Comparison of ENCODE assay signal across 8 mouse cellular contexts in genomic region chr14:54939434-54940175, GRCm38 (mm10). TPM values are rescaled to one million over a fixed set of nuclear protein-coding genes. Genes with fewer than 3 reads are reported as not detected.
DNase-seq lines count a peak whose midpoint lies in the region; ATAC-seq and TF ChIP-seq lines count a peak whose summit lies in the region.

No protein-coding gene starts in this region.

- no peaks in the 10 kb centered on the region for H3K27me3 ChIP-seq in neural tube, embryonic 15.5 days (replicated peaks)
- no peaks in the 10 kb centered on the region for H3K27me3 ChIP-seq in forebrain, embryonic 14.5 days (replicated peaks; ENCODE audit: control insufficient read depth, insufficient read depth, low read length)
- no peaks in the 10 kb centered on the region for H3K27me3 ChIP-seq in intestine, embryonic 15.5 days (replicated peaks)
- H3K27me3 ChIP-seq in limb, embryonic 10.5 days (ENCODE audit: low read depth, poor library complexity, severe bottlenecking), result 0 out of 2 replicates have a peak, but pooled peaks cover 4% of the 10 kb centered on the region

- H3K4me1 ChIP-seq in neural tube, embryonic 15.5 days, result peaks cover 10% of the 10 kb centered on the region
- no peaks in the 10 kb centered on the region for H3K4me1 ChIP-seq in bone marrow macrophage, adult 2 months (ENCODE audit: control insufficient read depth, insufficient read depth, low read length)
- H3K4me1 ChIP-seq in forebrain, embryonic 14.5 days (ENCODE audit: control insufficient read depth, insufficient read depth, low read length), result no peaks in the 10 kb centered on the region
- 0 out of 2 replicates have a peak, but pooled peaks cover 3% of the 10 kb centered on the region for H3K4me1 ChIP-seq in intestine, embryonic 15.5 days (replicated peaks)
- peaks cover 16% of the 10 kb centered on the region for H3K4me1 ChIP-seq in limb, embryonic 10.5 days

- H3K27ac ChIP-seq in neural tube, embryonic 15.5 days (replicated peaks), result no peak overlapping the region
- no peak overlapping the region for H3K27ac ChIP-seq in bone marrow macrophage, adult 2 months (ENCODE audit: insufficient read depth, low read depth, low read length)
- no peak overlapping the region for H3K27ac ChIP-seq in forebrain, embryonic 14.5 days (ENCODE audit: low read depth, low read length)
- no peak overlapping the region for H3K27ac ChIP-seq in intestine, embryonic 15.5 days
- no peak overlapping the region; the same call in 1 of the 2 replicates for H3K27ac ChIP-seq in limb, embryonic 10.5 days

- 59% methylated on average over 12 of the region's 12 CpGs for WGBS in neural tube, embryonic 15.5 days
- 51% methylated on average over 12 of the region's 12 CpGs for WGBS in forebrain, embryonic 14.5 days
- 48% methylated on average over 12 of the region's 12 CpGs for WGBS in intestine, embryonic 15.5 days
- WGBS in limb, embryonic 10.5 days, result 49% methylated on average over 12 of the region's 12 CpGs

- TF ChIP-seq POLR2A in bone marrow macrophage, adult 2 months (IDR thresholded peaks at IDR 0.05; ENCODE audit: borderline replicate concordance, low read depth, low read length), result no peak

- H3K9me3 ChIP-seq in neural tube, embryonic 15.5 days (replicated peaks), result no peaks in the 10 kb centered on the region
- H3K9me3 ChIP-seq in forebrain, embryonic 14.5 days (replicated peaks; ENCODE audit: control insufficient read depth, low read length), result no peaks in the 10 kb centered on the region
- H3K9me3 ChIP-seq in intestine, embryonic 15.5 days, result no peaks in the 10 kb centered on the region
- H3K9me3 ChIP-seq in limb, embryonic 10.5 days (replicated peaks), result no peaks in the 10 kb centered on the region

- peak; percentile 60 for DNase-seq in neural tube, embryonic 10.5 days (ENCODE audit: extremely low spot score, low spot score)
- DNase-seq in forebrain, embryonic 14.5 days (ENCODE audit: low spot score), result peak; percentile 55
- DNase-seq in limb, embryonic 10.5 days (ENCODE audit: low spot score), result peak; percentile 78
- DNase-seq in ovary, adult 18-20 months (ENCODE audit: low spot score), result peak; percentile 35
- peak; percentile 75 for DNase-seq in thymus, postnatal 4 days

- H3K4me2 ChIP-seq in neural tube, embryonic 15.5 days, result no peak overlapping the region
- H3K4me2 ChIP-seq in forebrain, embryonic 14.5 days (ENCODE audit: low read length), result no peak overlapping the region
- no peak overlapping the region for H3K4me2 ChIP-seq in intestine, embryonic 15.5 days (replicated peaks)

- no peak overlapping the region for H3K9ac ChIP-seq in neural tube, embryonic 15.5 days (replicated peaks)
- no peak overlapping the region for H3K9ac ChIP-seq in forebrain, embryonic 14.5 days (ENCODE audit: low read length)
- H3K9ac ChIP-seq in intestine, embryonic 15.5 days, result no peak overlapping the region

- H3K4me3 ChIP-seq in neural tube, embryonic 15.5 days (replicated peaks), result no peak overlapping the region
- no peak overlapping the region for H3K4me3 ChIP-seq in bone marrow macrophage, adult 2 months (ENCODE audit: insufficient read depth, low read length)
- no peak overlapping the region for H3K4me3 ChIP-seq in forebrain, embryonic 14.5 days (ENCODE audit: low read depth, low read length)
- H3K4me3 ChIP-seq in intestine, embryonic 15.5 days (replicated peaks), result no peak overlapping the region
- no peak overlapping the region for H3K4me3 ChIP-seq in limb, embryonic 10.5 days

- peak; percentile 92 for TF ChIP-seq CTCF in bone marrow macrophage, adult 2 months (IDR thresholded peaks at IDR 0.05; ENCODE audit: low read depth, low read length)

- no peaks in the 10 kb centered on the region for H3K36me3 ChIP-seq in neural tube, embryonic 15.5 days
- H3K36me3 ChIP-seq in forebrain, embryonic 14.5 days (ENCODE audit: control insufficient read depth, insufficient read depth, low read length), result no peaks in the 10 kb centered on the region
- H3K36me3 ChIP-seq in intestine, embryonic 15.5 days, result no peaks in the 10 kb centered on the region
- no peaks in the 10 kb centered on the region for H3K36me3 ChIP-seq in limb, embryonic 10.5 days

- no peak for ATAC-seq in neural tube, embryonic 15.5 days (ENCODE audit: low FRiP score)
- ATAC-seq in forebrain, embryonic 14.5 days, result no peak; the same call in 1 of the 2 replicates
- peak; percentile 77 for ATAC-seq in intestine, embryonic 15.5 days

RNA-seq across cellular contexts. Expression of gene Cmtm5, which starts 3.5 kb away (rescaled TPM):
- polyA plus RNA-seq in neural tube, embryonic 15.5 days (2015; fragmentation: Nextera tagmentation; extraction: Ambion mirVana), result 15.8 and 18.1 TPM in 2 replicates
- not detected in 2 replicates for polyA plus RNA-seq in bone marrow macrophage, adult 2 months (2012; ENCODE audit: insufficient read depth, insufficient read length, missing spikeins)
- polyA plus RNA-seq in forebrain, embryonic 14.5 days (2014; fragmentation: Nextera tagmentation; extraction: Ambion mirVana), result 2.8 and 3.5 TPM in 2 replicates
- polyA plus RNA-seq in intestine, embryonic 15.5 days (2015; fragmentation: Nextera tagmentation; extraction: Ambion mirVana), result 2.2 and 2.3 TPM in 2 replicates
- polyA plus RNA-seq in limb, embryonic 10.5 days (2016; fragmentation: Nextera tagmentation; extraction: Ambion mirVana), result 0.38 and 1.2 TPM in 2 replicates

RNA-seq across cellular contexts. Expression of gene Il25, which starts 7.1 kb away (rescaled TPM):
- polyA plus RNA-seq in neural tube, embryonic 15.5 days (2015; fragmentation: Nextera tagmentation; extraction: Ambion mirVana), result 0.51 and 0.63 TPM in 2 replicates
- polyA plus RNA-seq in bone marrow macrophage, adult 2 months (2012; ENCODE audit: insufficient read depth, insufficient read length, missing spikeins), result not detected in 2 replicates
- 0.38 and 0.48 TPM in 2 replicates for polyA plus RNA-seq in forebrain, embryonic 14.5 days (2014; fragmentation: Nextera tagmentation; extraction: Ambion mirVana)
- polyA plus RNA-seq in intestine, embryonic 15.5 days (2015; fragmentation: Nextera tagmentation; extraction: Ambion mirVana), result not detected in 2 replicates
- polyA plus RNA-seq in limb, embryonic 10.5 days (2016; fragmentation: Nextera tagmentation; extraction: Ambion mirVana), result 0.14 TPM in 1 of 2 replicates, not detected in the other

RNA-seq across cellular contexts. Expression of gene Efs, which starts 13.7 kb away (rescaled TPM):
- 11.9 and 16.4 TPM in 2 replicates for polyA plus RNA-seq in neural tube, embryonic 15.5 days (2015; fragmentation: Nextera tagmentation; extraction: Ambion mirVana)
- not detected in 2 replicates for polyA plus RNA-seq in bone marrow macrophage, adult 2 months (2012; ENCODE audit: insufficient read depth, insufficient read length, missing spikeins)
- polyA plus RNA-seq in forebrain, embryonic 14.5 days (2014; fragmentation: Nextera tagmentation; extraction: Ambion mirVana), result 26.9 and 27.7 TPM in 2 replicates
- polyA plus RNA-seq in intestine, embryonic 15.5 days (2015; fragmentation: Nextera tagmentation; extraction: Ambion mirVana), result 20.0 and 20.7 TPM in 2 replicates
- polyA plus RNA-seq in limb, embryonic 10.5 days (2016; fragmentation: Nextera tagmentation; extraction: Ambion mirVana), result 40.2 and 53.4 TPM in 2 replicates

RNA-seq across cellular contexts. Expression of gene Slc22a17, which starts 26.7 kb away (rescaled TPM):
- polyA plus RNA-seq in neural tube, embryonic 15.5 days (2015; fragmentation: Nextera tagmentation; extraction: Ambion mirVana), result 228 and 297 TPM in 2 replicates
- 0.32 and 1.8 TPM in 2 replicates for polyA plus RNA-seq in bone marrow macrophage, adult 2 months (2012; ENCODE audit: insufficient read depth, insufficient read length, missing spikeins)
- polyA plus RNA-seq in forebrain, embryonic 14.5 days (2014; fragmentation: Nextera tagmentation; extraction: Ambion mirVana), result 76.1 and 82.9 TPM in 2 replicates
- polyA plus RNA-seq in intestine, embryonic 15.5 days (2015; fragmentation: Nextera tagmentation; extraction: Ambion mirVana), result 30.2 and 33.2 TPM in 2 replicates
- polyA plus RNA-seq in limb, embryonic 10.5 days (2016; fragmentation: Nextera tagmentation; extraction: Ambion mirVana), result 31.2 and 52.7 TPM in 2 replicates

RNA-seq across cellular contexts. Expression of gene Myh6, which starts 27.1 kb away (rescaled TPM):
- 1.8 and 2.5 TPM in 2 replicates for polyA plus RNA-seq in neural tube, embryonic 15.5 days (2015; fragmentation: Nextera tagmentation; extraction: Ambion mirVana)
- not detected in 2 replicates for polyA plus RNA-seq in bone marrow macrophage, adult 2 months (2012; ENCODE audit: insufficient read depth, insufficient read length, missing spikeins)
- 0.91 and 1.2 TPM in 2 replicates for polyA plus RNA-seq in forebrain, embryonic 14.5 days (2014; fragmentation: Nextera tagmentation; extraction: Ambion mirVana)
- 0.27 and 0.44 TPM in 2 replicates for polyA plus RNA-seq in intestine, embryonic 15.5 days (2015; fragmentation: Nextera tagmentation; extraction: Ambion mirVana)
- polyA plus RNA-seq in limb, embryonic 10.5 days (2016; fragmentation: Nextera tagmentation; extraction: Ambion mirVana), result 1.5 and 2.3 TPM in 2 replicates
